Mouse (Mus musculus) forebrain, embryonic 14.5 days (tissue): Measurements from ENCODE around the gene Osbpl6. TPM values are rescaled to one million over a fixed set of nuclear protein-coding genes. Genes with fewer than 3 reads are reported as not detected.

ENCODE experiments used
- ATAC-seq: fragments of 200-750 bp; cut with Nextera tagmentation; 2 replicates; pipeline ENCODE4 v1.8.0; 2017; ENCODE audit warnings: mild to moderate bottlenecking, moderate library complexity
- DNase-seq: peaks from one replicate; pipeline ENCODE4 v3.0.0-alpha.2; 2015; ENCODE audit warnings: low spot score
- H3K27ac ChIP-seq: fragments of 300-500 bp; sonication (generic); 2 replicates; pipeline ENCODE4 v1.5.1; 2014; ENCODE audit warnings: low read depth, mild to moderate bottlenecking, control low read depth, low read length, moderate library complexity
- H3K27me3 ChIP-seq: fragments of 300-500 bp; sonication (generic); replicated peaks from 2 replicates; pipeline ENCODE4 v1.6.1; 2014; ENCODE audit warnings: low read length, control low read depth, mixed read lengths; ENCODE audit not compliant: control insufficient read depth, insufficient read depth
- H3K36me3 ChIP-seq: fragments of 300-500 bp; sonication (generic); 2 replicates; pipeline ENCODE4 v1.6.1; 2014; ENCODE audit warnings: low read length, control low read depth; ENCODE audit not compliant: control insufficient read depth, insufficient read depth
- H3K4me1 ChIP-seq: fragments of 300-500 bp; sonication (generic); 2 replicates; pipeline ENCODE4 v1.6.1; 2014; ENCODE audit warnings: antibody characterized with exemption, low read length, control low read depth; ENCODE audit not compliant: control insufficient read depth, insufficient read depth
- H3K4me2 ChIP-seq: fragments of 300-500 bp; sonication (generic); 2 replicates; pipeline ENCODE4 v1.6.1; 2014; ENCODE audit warnings: mild to moderate bottlenecking, control low read depth, low read length
- H3K4me3 ChIP-seq: fragments of 300-500 bp; sonication (generic); 2 replicates; pipeline ENCODE4 v1.5.1; 2014; ENCODE audit warnings: low read depth, low read length, control low read depth
- H3K9ac ChIP-seq: fragments of 300-500 bp; sonication (generic); 2 replicates; pipeline ENCODE4 v1.6.1; 2014; ENCODE audit warnings: mild to moderate bottlenecking, low read length, control low read depth, moderate library complexity
- H3K9me3 ChIP-seq: fragments of 300-500 bp; sonication (generic); replicated peaks from 2 replicates; pipeline ENCODE4 v1.6.1; 2016; ENCODE audit warnings: low read length, control low read depth, mixed read lengths; ENCODE audit not compliant: control insufficient read depth
- WGBS: fragments of 180-500 bp; shearing (Covaris S2); extraction: QIAGEN DNeasy Blood & Tissue Kit; methylation state at CpG from one replicate; pipeline ENCODE4 v1.1.7; 2014; 5-methylcytosine and 5-hydroxymethylcytosine counted together
- polyA plus RNA-seq: library from polyadenylated mRNA; unstranded; fragments of >200 nt; fragmentation: Nextera tagmentation; extraction: Ambion mirVana; gene quantifications from 2 replicates; pipeline ENCODE4 v1.2.1, GENCODE M21; 2014

The Osbpl6 gene
- polyA plus RNA-seq = 12.1 and 17.7 TPM in 2 replicates

GRCm38 (mm10) chr2:76406151-76406936, at the start of gene Osbpl6:
Gene Osbpl6 (plus strand): TSS chr2:76406508.
- peak; percentile 95 for ATAC-seq
- Histone ChIP-seq H3K4me1 (no peaks in the 10 kb centered on the region; the same call in 1 of the 2 replicates), H3K36me3 (no peaks in the 10 kb centered on the region), H3K9ac (peak within 1 kb of the TSS; percentile 89), H3K9me3 (no peaks in the 10 kb centered on the region), H3K27ac (peak within 1 kb of the TSS; percentile 79), H3K4me2 (peak within 1 kb of the TSS; percentile 80), H3K27me3 (0 out of 2 replicates have a peak, but pooled peaks cover 7% of the 10 kb centered on the region), H3K4me3 (peak within 1 kb of the TSS; percentile 86)
- peak; percentile 85 for DNase-seq
- under 1% methylated on average over 77 of the region's 89 CpGs for WGBS

- Histone ChIP-seq H3K4me1 (no peaks in the 10 kb centered on the region), H3K9me3 (no peaks in the 10 kb centered on the region), H3K4me2 (no peak within 1 kb of the TSS), H3K9ac (no peak within 1 kb of the TSS), H3K27me3 (no peaks in the 10 kb centered on the region), H3K36me3 (no peaks in the 10 kb centered on the region), H3K27ac (no peak within 1 kb of the TSS), H3K4me3 (no peak within 1 kb of the TSS)
- WGBS = 87% methylated on average over 11 of the region's 11 CpGs
- ATAC-seq (no peak), DNase-seq (no peak)
Measured at GRCm38 (mm10) chr2:76360226-76360625, 46.1 kb upstream of the Osbpl6 start, which contains the start of gene Cyct. Gene Cyct (minus strand): TSS chr2:76360450.

- H3K36me3 ChIP-seq = no peaks in the 10 kb centered on the region
- no peak overlapping the region for H3K4me3 ChIP-seq
- no peaks in the 10 kb centered on the region for H3K27me3 ChIP-seq
- H3K27ac ChIP-seq = no peak overlapping the region
- DNase-seq = peak; percentile 31
- 57% methylated on average over 2 of the region's 2 CpGs for WGBS
- H3K4me2 ChIP-seq = no peak overlapping the region
- H3K9ac ChIP-seq = no peak overlapping the region
- H3K9me3 ChIP-seq = no peaks in the 10 kb centered on the region
- ATAC-seq = no peak
- H3K4me1 ChIP-seq = no peaks in the 10 kb centered on the region
Measured at GRCm38 (mm10) chr2:76362111-76362510, 44.2 kb upstream of the Osbpl6 start.

GRCm38 (mm10) chr2:76365811-76366210, 40.5 kb upstream of the Osbpl6 start:
- Histone ChIP-seq H3K4me3 (no peak overlapping the region), H3K27ac (no peak overlapping the region), H3K9me3 (no peaks in the 10 kb centered on the region), H3K27me3 (no peaks in the 10 kb centered on the region), H3K9ac (no peak overlapping the region), H3K36me3 (no peaks in the 10 kb centered on the region), H3K4me1 (peaks cover 3% of the 10 kb centered on the region), H3K4me2 (no peak overlapping the region)
- ATAC-seq = no peak
- DNase-seq = no peak
- WGBS = 79% methylated on average over 4 of the region's 4 CpGs

GRCm38 (mm10) chr2:76367188-76367922, 39.0 kb upstream of the Osbpl6 start:
- Histone ChIP-seq H3K4me1 (peaks cover 6% of the 10 kb centered on the region), H3K27me3 (no peaks in the 10 kb centered on the region), H3K9me3 (no peaks in the 10 kb centered on the region), H3K4me2 (no peak overlapping the region), H3K4me3 (no peak overlapping the region), H3K27ac (no peak overlapping the region), H3K9ac (no peak overlapping the region), H3K36me3 (peaks cover 4% of the 10 kb centered on the region; the same call in 1 of the 2 replicates)
- ATAC-seq = no peak
- 20% methylated on average over 9 of the region's 9 CpGs for WGBS
- peak; percentile 92 for DNase-seq

GRCm38 (mm10) chr2:76368861-76369660, 37.2 kb upstream of the Osbpl6 start:
- no peak overlapping the region for H3K9ac ChIP-seq
- DNase-seq (no peak), ATAC-seq (no peak; the same call in 1 of the 2 replicates)
- H3K27ac ChIP-seq = no peak overlapping the region
- H3K4me2 ChIP-seq = no peak overlapping the region
- peaks cover 19% of the 10 kb centered on the region for H3K36me3 ChIP-seq
- WGBS = 81% methylated on average over 13 of the region's 13 CpGs
- H3K4me1 ChIP-seq = peaks cover 6% of the 10 kb centered on the region
- no peaks in the 10 kb centered on the region for H3K9me3 ChIP-seq
- H3K4me3 ChIP-seq = no peak overlapping the region
- no peaks in the 10 kb centered on the region for H3K27me3 ChIP-seq

- peaks cover 29% of the 10 kb centered on the region for H3K36me3 ChIP-seq
- H3K9ac ChIP-seq = peak within 1 kb of the TSS; percentile 93
- under 1% methylated on average over 61 of the region's 61 CpGs for WGBS
- peak; percentile 94 for ATAC-seq
- H3K27me3 ChIP-seq = no peaks in the 10 kb centered on the region
- peak within 1 kb of the TSS; percentile 89 for H3K4me3 ChIP-seq
- H3K27ac ChIP-seq = peak within 1 kb of the TSS; percentile 54; the same call in 1 of the 2 replicates
- H3K4me2 ChIP-seq = peak within 1 kb of the TSS; percentile 91
- H3K9me3 ChIP-seq = no peaks in the 10 kb centered on the region
- peaks cover 6% of the 10 kb centered on the region for H3K4me1 ChIP-seq
- DNase-seq = peak; percentile 95
Measured at GRCm38 (mm10) chr2:76369821-76370655, 36.3 kb upstream of the Osbpl6 start, which contains the start of gene Rbm45. Gene Rbm45 (plus strand): TSS chr2:76369984.

- Histone ChIP-seq H3K36me3 (peaks cover 34% of the 10 kb centered on the region), H3K27me3 (no peaks in the 10 kb centered on the region), H3K4me1 (peaks cover 6% of the 10 kb centered on the region), H3K4me3 (peak overlapping the region; percentile 89), H3K27ac (no peak overlapping the region), H3K9me3 (no peaks in the 10 kb centered on the region), H3K9ac (peak overlapping the region; percentile 93), H3K4me2 (peak overlapping the region; percentile 91)
- ATAC-seq = no peak
- WGBS = 5% methylated on average over 7 of the region's 7 CpGs
- DNase-seq = no peak
Measured at GRCm38 (mm10) chr2:76370656-76370922, 35.7 kb upstream of the Osbpl6 start.
